Mouse (Mus musculus) MEL (cell line): ENCODE data around the gene Notch2.

ENCODE experiments used
- HCFC1 ChIP-seq: IDR thresholded peaks from 2 replicates; pipeline ENCODE4 v1.6.1; 2012; ENCODE audit warnings: low read depth, mild to moderate bottlenecking, inconsistent platforms, low read length, improper control_type of control experiment, moderate library complexity
- POLR2A ChIP-seq, 2 experiments: IDR thresholded peaks; 2 replicates each; pipeline ENCODE4 v1.6.1; 2011 to 2012; ENCODE audit warnings: low read length in 2 of 2, mild to moderate bottlenecking in 2 of 2, control low read depth in 1 of 2, improper control_type of control experiment in 1 of 2, low read depth in 1 of 2, moderate library complexity in 1 of 2; ENCODE audit not compliant: control insufficient read depth in 1 of 2, insufficient read depth in 1 of 2, poor library complexity in 1 of 2
- TCF12 ChIP-seq: IDR thresholded peaks from 2 replicates; pipeline ENCODE4 v1.6.1; 2014; ENCODE audit warnings: low read depth, mild to moderate bottlenecking, inconsistent platforms, low read length, improper control_type of control experiment, moderate library complexity

- TF ChIP-seq POLR2A (IDR thresholded peaks at IDR 0.05; ENCODE audit: control insufficient read depth in 1 of 2, insufficient read depth in 1 of 2, low read depth in 1 of 2, low read length in 2 of 2, poor library complexity in 1 of 2) = no peak
- no peak for TF ChIP-seq HCFC1
- peak; percentile 90 for TF ChIP-seq TCF12
Measured at GRCm38 (mm10) chr3:98003558-98003957, 9.8 kb upstream of the Notch2 start.
